ENCODE assay signal across 19 mouse cellular contexts in the genomic region with DNA sequence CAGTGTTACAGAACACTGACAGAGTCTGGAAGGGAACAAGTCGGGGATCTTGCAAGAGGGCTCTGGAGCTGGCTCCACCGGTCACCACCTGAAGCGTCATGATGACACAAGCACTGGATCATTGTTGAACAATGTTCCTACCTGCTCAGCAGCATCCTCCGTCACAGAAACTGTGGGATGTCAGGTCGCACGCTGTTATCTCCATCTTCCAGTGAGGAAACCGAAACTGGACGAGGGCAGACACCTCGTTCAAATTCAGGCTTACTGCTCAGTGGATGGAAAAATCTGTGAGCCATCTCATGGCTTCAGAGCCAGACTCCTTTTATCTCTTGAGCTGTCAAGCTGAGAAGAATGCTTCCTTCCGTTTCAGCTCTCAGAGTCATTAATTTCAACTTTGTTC.
DNase-seq lines count a peak whose midpoint lies in the region; ATAC-seq and TF ChIP-seq lines count a peak whose summit lies in the region.
"Had no signal": no experiment of that assay in that cellular context is flagged by ENCODE, and none has a peak within 500 bp of the region (broad histone marks: within the 10 kb centered on the region; RNA-seq: fewer than 3 reads in every experiment).

No protein-coding gene starts in this region.

- 87% methylated on average over 10 of the region's 10 CpGs for WGBS in forebrain, embryonic 10.5 days
- 85% methylated on average over 10 of the region's 10 CpGs for WGBS in forebrain, postnatal 0 days

- no peak overlapping the region for H3K4me2 ChIP-seq in forebrain, postnatal 0 days (ENCODE audit: low read depth)
- H3K4me2 ChIP-seq: heart, embryonic 13.5 days; hindbrain, embryonic 14.5 days had no signal

- H3K36me3 ChIP-seq in forebrain, embryonic 10.5 days (replicated peaks), result no peaks in the 10 kb centered on the region
- H3K36me3 ChIP-seq in forebrain, postnatal 0 days (ENCODE audit: insufficient read depth), result no peaks in the 10 kb centered on the region
- no peaks in the 10 kb centered on the region for H3K36me3 ChIP-seq in megakaryocyte, embryonic 14.5 days (replicated peaks; ENCODE audit: low read length)
- H3K36me3 ChIP-seq: heart, embryonic 13.5 days; limb, embryonic 10.5 days had no signal

- intact Hi-C loops in left cerebral cortex, adult 2 months (cut with DNase I), result loop anchor here (5.0 kb wide), 1 partner anchor 85 kb away; no protein-coding TSS in a partner anchor

- H3K27ac ChIP-seq in forebrain, embryonic 10.5 days, result 0 out of 2 replicates have a peak overlapping the region, but pooled peaks have one; percentile 44
- no peak overlapping the region for H3K27ac ChIP-seq in forebrain, postnatal 0 days (ENCODE audit: low read depth, low read length)
- no peak overlapping the region for H3K27ac ChIP-seq in left cerebral cortex, adult 2 months
- H3K27ac ChIP-seq: heart, embryonic 13.5 days; hindbrain, embryonic 14.5 days; limb, embryonic 10.5 days; stomach, postnatal 0 days had no signal

- H3K4me3 ChIP-seq in forebrain, embryonic 10.5 days, result no peak overlapping the region
- H3K4me3 ChIP-seq in forebrain, postnatal 0 days (ENCODE audit: low read depth, low read length), result no peak overlapping the region
- peak overlapping the region; percentile 47 for H3K4me3 ChIP-seq in megakaryocyte, embryonic 14.5 days (replicated peaks)
- no peak overlapping the region for H3K4me3 ChIP-seq in left cerebral cortex, adult 2 months
- H3K4me3 ChIP-seq: heart, embryonic 13.5 days; limb, embryonic 10.5 days had no signal

- no peak overlapping the region for H3K9ac ChIP-seq in forebrain, postnatal 0 days
- H3K9ac ChIP-seq: heart, embryonic 13.5 days; hindbrain, embryonic 14.5 days; liver, postnatal 0 days had no signal

- H3K9me3 ChIP-seq in forebrain, embryonic 10.5 days, result no peaks in the 10 kb centered on the region
- H3K9me3 ChIP-seq in forebrain, postnatal 0 days (ENCODE audit: low read length), result no peaks in the 10 kb centered on the region
- no peaks in the 10 kb centered on the region for H3K9me3 ChIP-seq in megakaryocyte, embryonic 14.5 days
- H3K9me3 ChIP-seq: heart, embryonic 13.5 days; limb, embryonic 10.5 days had no signal

- DNase-seq in forebrain, embryonic 10.5 days (ENCODE audit: extremely low spot score, low spot score), result no peak
- no peak for DNase-seq in forebrain, postnatal 0 days
- peak; percentile 68 for DNase-seq in naive thymus-derived CD4-positive, alpha-beta T cell, adult 2 months (ENCODE audit: low read depth)
- DNase-seq in left cerebral cortex, adult 2 months (ENCODE audit: extremely low spot score in 1 of 2, low spot score in 2 of 2), result no peak
- no peak for DNase-seq in left cerebral cortex, adult 11 months (ENCODE audit: low spot score)
- DNase-seq: B cell, adult 2 months; cerebellum, postnatal 10 days; embryo, embryonic 11 days; heart, postnatal 36 days; liver, postnatal 0 days had no signal

- H3K27me3 ChIP-seq in forebrain, embryonic 10.5 days (ENCODE audit: poor library complexity, severe bottlenecking), result no peaks in the 10 kb centered on the region
- no peaks in the 10 kb centered on the region for H3K27me3 ChIP-seq in forebrain, postnatal 0 days (ENCODE audit: insufficient read depth, low read length)
- peaks cover 8% of the 10 kb centered on the region for H3K27me3 ChIP-seq in megakaryocyte, embryonic 14.5 days (replicated peaks)
- H3K27me3 ChIP-seq: heart, embryonic 13.5 days had no signal

- no peak for TF ChIP-seq CTCF in forebrain, postnatal 0 days (IDR thresholded peaks at IDR 0.05; ENCODE audit: low read depth)
- TF ChIP-seq CTCF in left cerebral cortex, adult 2 months (IDR thresholded peaks at IDR 0.05), result no peak

- no peak for ATAC-seq in forebrain, postnatal 0 days
- ATAC-seq in megakaryocyte, adult 5-6 weeks (ENCODE audit: poor library complexity, severe bottlenecking), result no peak
- ATAC-seq in inflammation-experienced regulatory T-cells, adult 6 months, result peak; percentile 87
- ATAC-seq: intestine, postnatal 0 days; liver, postnatal 0 days; midbrain, embryonic 16.5 days had no signal

- peaks cover 23% of the 10 kb centered on the region for H3K4me1 ChIP-seq in forebrain, embryonic 10.5 days
- no peaks in the 10 kb centered on the region for H3K4me1 ChIP-seq in forebrain, postnatal 0 days (ENCODE audit: insufficient read depth)
- H3K4me1 ChIP-seq in megakaryocyte, embryonic 14.5 days, result peaks cover 12% of the 10 kb centered on the region
- H3K4me1 ChIP-seq: limb, embryonic 10.5 days had no signal
